Mouse (Mus musculus) ES-E14 (cell line): ENCODE data around the gene Usp7. TPM values are rescaled to one million over a fixed set of nuclear protein-coding genes. Genes with fewer than 3 reads are reported as not detected.

Experiments used
- DNase-seq: peaks from one replicate; pipeline ENCODE4 v3.0.0-alpha.2; 2013; ENCODE audit warnings: low read depth, low spot score
- H3K27ac ChIP-seq: 2 replicates; pipeline ENCODE4 v1.5.1; 2012; ENCODE audit warnings: low read depth, mild to moderate bottlenecking, low read length, moderate library complexity, mixed read lengths; ENCODE audit not compliant: poor library complexity, insufficient read depth, severe bottlenecking
- H3K36me3 ChIP-seq: 2 replicates; pipeline ENCODE4 v1.6.1; 2012; ENCODE audit warnings: mild to moderate bottlenecking, low read length, moderate library complexity, mixed read lengths; ENCODE audit not compliant: control insufficient read depth, poor library complexity, insufficient read depth, severe bottlenecking
- H3K4me1 ChIP-seq, 2 experiments: fragments of 150-350 bp in 1 of 2; sonication (generic) in 1 of 2; 2 replicates each; pipeline ENCODE4 v1.6.1; 2012; ENCODE audit warnings: low read length in 2 of 2, mild to moderate bottlenecking in 1 of 2, mixed read lengths in 1 of 2; ENCODE audit not compliant: control insufficient read depth in 2 of 2, insufficient read depth in 2 of 2, poor library complexity in 1 of 2
- H3K4me3 ChIP-seq, 2 experiments: fragments of 150-350 bp in 1 of 2; sonication (generic) in 1 of 2; 2 replicates each; pipeline ENCODE4 v1.5.1; 2012; ENCODE audit warnings: low read length in 2 of 2, low read depth in 1 of 2, mild to moderate bottlenecking in 1 of 2, mixed read lengths in 1 of 2; ENCODE audit not compliant: insufficient read depth in 1 of 2, poor library complexity in 1 of 2, severe bottlenecking in 1 of 2
- H3K9ac ChIP-seq: 2 replicates; pipeline ENCODE4 v1.6.1; 2012; ENCODE audit warnings: low read depth, mild to moderate bottlenecking, low read length, mixed read lengths; ENCODE audit not compliant: poor library complexity, insufficient read depth, severe bottlenecking
- H3K9me3 ChIP-seq: fragments of 150-350 bp; sonication (generic); 2 replicates; pipeline ENCODE4 v1.6.1; 2012; ENCODE audit warnings: low read depth, mild to moderate bottlenecking, low read length; ENCODE audit not compliant: control insufficient read depth, insufficient read depth
- CHD2 ChIP-seq: IDR thresholded peaks from 2 replicates; pipeline ENCODE4 v1.6.1; 2014; ENCODE audit warnings: mild to moderate bottlenecking, low read depth, low read length, inconsistent platforms
- HCFC1 ChIP-seq: IDR thresholded peaks from 2 replicates; pipeline ENCODE4 v1.6.1; 2012; ENCODE audit warnings: low read length, inconsistent platforms, borderline replicate concordance; ENCODE audit not compliant: insufficient read depth
- MAFK ChIP-seq: IDR thresholded peaks from 2 replicates; pipeline ENCODE4 v1.6.1; 2014; ENCODE audit warnings: mild to moderate bottlenecking, low read depth, low read length, inconsistent platforms; ENCODE audit not compliant: insufficient read depth
- ZC3H11A ChIP-seq: IDR thresholded peaks from 2 replicates; pipeline ENCODE4 v1.6.1; 2012; ENCODE audit warnings: low read depth, mild to moderate bottlenecking, inconsistent platforms, low read length, borderline replicate concordance
- ZNF384 ChIP-seq: IDR thresholded peaks from 2 replicates; pipeline ENCODE4 v1.6.1; 2012; ENCODE audit warnings: low read depth, low read length, inconsistent platforms
- in situ Hi-C, 2 experiments: fragments of 600-800 bp; cut with MboI; formaldehyde crosslinking; loops; one replicate each; pipeline ENCODE4 v1.15.1; 2025; ENCODE audit warnings: low sequenced_read_pairs in 2 of 2, inconsistent platforms in 1 of 2; ENCODE audit not compliant: unreplicated experiment in 2 of 2
- total RNA-seq: library from RNA; depleted of rRNA; stranded (reverse); fragments of 300-350 nt; gene quantifications from 2 replicates; pipeline ENCODE4 v1.2.3, GENCODE M21; 2012

Usp7 gene
- total RNA-seq, 1 experiment = 242 TPM

GRCm38 (mm10) chr16:8672350-8672687 lies 119.8 kb downstream of the Usp7 start:
- H3K4me1 ChIP-seq = peaks cover 5 to 29% of the 10 kb centered on the region in 2 experiments

DNA sequence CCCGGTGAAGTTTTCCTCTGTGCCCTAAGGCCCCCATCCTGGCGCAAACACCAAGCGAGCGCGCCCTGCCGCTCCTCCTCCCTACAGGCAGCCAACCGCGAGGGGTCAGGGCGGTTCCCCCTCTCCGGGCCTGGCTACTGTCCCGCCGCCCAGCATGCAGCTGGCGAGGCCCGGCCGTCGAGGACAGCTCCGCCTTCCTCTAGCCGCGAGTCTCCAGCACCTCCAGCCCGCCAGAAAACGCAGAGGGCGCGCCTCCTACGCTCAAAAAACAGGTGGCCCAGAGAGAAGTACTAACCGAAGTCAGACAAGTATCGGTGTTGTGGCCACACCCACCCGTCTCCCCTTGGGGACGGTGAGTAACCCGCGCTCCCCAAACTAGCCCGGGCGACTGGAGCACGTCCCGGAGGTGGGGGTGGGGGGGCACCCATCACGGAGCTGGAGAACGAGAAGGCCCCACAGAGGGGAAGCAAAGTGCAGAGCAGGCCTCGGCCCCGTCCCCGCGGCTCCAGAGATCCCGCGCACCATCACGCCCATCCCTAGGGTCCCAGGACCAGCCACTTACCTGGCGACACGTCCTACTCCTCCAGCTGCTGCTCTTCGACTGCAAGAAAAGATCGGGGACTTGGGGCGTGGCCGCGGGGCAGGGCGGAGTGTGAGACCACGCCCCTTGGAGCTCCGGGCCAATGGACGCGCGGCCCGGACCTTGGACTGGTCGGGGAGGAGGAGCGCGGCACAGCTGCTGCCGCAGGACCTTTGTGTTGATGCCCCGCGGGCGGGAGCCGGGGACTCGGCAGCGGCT lies 120.4 kb downstream of the Usp7 start, which contains the start of gene Carhsp1:
Carhsp1 (minus strand) TSS at position 605 of the 799 bp plus-strand sequence.
- Histone ChIP-seq H3K4me1 (peaks cover 7 to 34% of the 10 kb centered on the region in 2 experiments), H3K9ac (peak within 1 kb of the TSS; percentile 69), H3K9me3 (no peaks in the 10 kb centered on the region), H3K4me3 (peak within 1 kb of the TSS; percentile 84 to 87), H3K27ac (peak within 1 kb of the TSS; percentile 55; the same call in 1 of the 2 replicates), H3K36me3 (peaks cover 7% of the 10 kb centered on the region)
- in situ Hi-C loops = loop anchor here (5.0 to 10.0 kb wide), 2 partner anchors 177 to 264 kb away; no protein-coding TSS in a partner anchor
- TF ChIP-seq CHD2 (no peak), MAFK (no peak), HCFC1 (peak; percentile 25; the same call in 1 of the 2 replicates), ZNF384 (no peak), ZC3H11A (no peak)
- DNase-seq = peak; percentile 94

More at GRCm38 (mm10) chr16:8672350-8672687, 119.8 kb downstream of the Usp7 start:
- no peak for DNase-seq
- in situ Hi-C loops = loop anchor here (5.0 to 10.0 kb wide), 2 partner anchors 178 to 265 kb away; no protein-coding TSS in a partner anchor
- H3K36me3 ChIP-seq = peaks cover 7% of the 10 kb centered on the region
- H3K9me3 ChIP-seq = no peaks in the 10 kb centered on the region
- peak overlapping the region; percentile 61 to 68 for H3K4me3 ChIP-seq
- H3K9ac ChIP-seq = peak overlapping the region; percentile 69
- TF ChIP-seq ZC3H11A (no peak), CHD2 (no peak), HCFC1 (no peak), ZNF384 (peak; percentile 63; the same call in 1 of the 2 replicates)
- H3K27ac ChIP-seq = no peak overlapping the region

- peak overlapping the region; percentile 25; the same call in 1 of the 2 replicates for H3K9ac ChIP-seq
- H3K4me1 ChIP-seq = peaks cover 7 to 45% of the 10 kb centered on the region in 2 experiments
- peak overlapping the region; percentile 84 to 87; a peak in 3 of 4 replicates for H3K4me3 ChIP-seq
- no peak for TF ChIP-seq ZNF384
- TF ChIP-seq HCFC1 = no peak
- no peak for TF ChIP-seq ZC3H11A
- TF ChIP-seq CHD2 = no peak
- TF ChIP-seq MAFK = no peak
- DNase-seq = no peak
- no peaks in the 10 kb centered on the region for H3K9me3 ChIP-seq
- in situ Hi-C loops = loop anchor here (5.0 to 10.0 kb wide), 2 partner anchors 176 to 263 kb away; no protein-coding TSS in a partner anchor
- H3K27ac ChIP-seq = no peak overlapping the region
- peaks cover 7% of the 10 kb centered on the region for H3K36me3 ChIP-seq
Observed at GRCm38 (mm10) chr16:8670041-8671035, 121.8 kb downstream of the Usp7 start.

DNA sequence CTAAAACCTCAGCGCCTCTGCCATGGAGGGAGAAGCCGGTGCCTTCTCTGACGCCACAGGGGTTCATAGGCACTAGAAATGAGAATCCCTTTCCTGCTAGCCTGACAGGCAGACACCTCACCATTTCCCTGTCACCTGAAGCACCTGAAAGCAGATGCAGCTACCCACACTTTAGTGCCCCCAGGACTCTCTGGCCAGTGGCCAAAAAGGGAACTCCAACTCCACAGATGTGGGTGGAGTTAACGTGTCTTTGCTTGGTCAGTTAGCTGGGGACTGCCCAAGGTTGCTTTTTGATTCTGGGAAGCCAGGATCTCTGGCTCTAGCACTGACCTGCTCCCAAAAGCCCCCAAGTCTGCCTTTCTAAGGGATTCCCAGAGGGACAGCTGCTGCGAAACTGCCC lies 122.7 kb downstream of the Usp7 start:
- Histone ChIP-seq H3K4me3 (no peak overlapping the region), H3K4me1 (peaks cover 7 to 45% of the 10 kb centered on the region in 2 experiments), H3K36me3 (peaks cover 7% of the 10 kb centered on the region), H3K9me3 (no peaks in the 10 kb centered on the region), H3K27ac (no peak overlapping the region), H3K9ac (peak overlapping the region; percentile 25; the same call in 1 of the 2 replicates)
- DNase-seq = no peak
- TF ChIP-seq CHD2 = no peak
- no peak for TF ChIP-seq HCFC1
- no peak for TF ChIP-seq ZC3H11A
- no peak for TF ChIP-seq MAFK
- no peak for TF ChIP-seq ZNF384
- in situ Hi-C loops = no loop called here
